Mouse (Mus musculus): ENCODE results near the gene Hmga2. TPM values are rescaled to one million over a fixed set of nuclear protein-coding genes. Genes with fewer than 3 reads are reported as not detected.

Gene Hmga2
- total RNA-seq, 1 experiment = 21.6 TPM

- in situ Hi-C loops (cut with MboI; ENCODE audit: low sequenced_read_pairs in 2 of 2, unreplicated experiment in 2 of 2) = no loop called here
- no peak overlapping the region for H3K27ac ChIP-seq (ENCODE audit: insufficient read depth, low read depth, low read length, poor library complexity, severe bottlenecking)
- no peaks in the 10 kb centered on the region for H3K9me3 ChIP-seq (ENCODE audit: control insufficient read depth, insufficient read depth, low read depth, low read length)
- H3K36me3 ChIP-seq (ENCODE audit: control insufficient read depth, insufficient read depth, low read length, poor library complexity, severe bottlenecking) = no peaks in the 10 kb centered on the region
- no peak overlapping the region for H3K9ac ChIP-seq (ENCODE audit: insufficient read depth, low read depth, low read length, poor library complexity, severe bottlenecking)
- TF ChIP-seq MAFK (IDR thresholded peaks at IDR 0.05; ENCODE audit: insufficient read depth, low read depth, low read length) (no peak), ZC3H11A (IDR thresholded peaks at IDR 0.05; ENCODE audit: borderline replicate concordance, low read depth, low read length) (no peak), ZNF384 (IDR thresholded peaks at IDR 0.05; ENCODE audit: low read depth, low read length) (no peak), HCFC1 (IDR thresholded peaks at IDR 0.05; ENCODE audit: borderline replicate concordance, insufficient read depth, low read length) (no peak), CHD2 (IDR thresholded peaks at IDR 0.05; ENCODE audit: low read depth, low read length) (no peak)
- peaks cover 0 to 6% of the 10 kb centered on the region in 2 experiments; a peak in 1 of 4 replicates for H3K4me1 ChIP-seq (ENCODE audit: control insufficient read depth in 2 of 2, insufficient read depth in 2 of 2, low read length in 2 of 2, poor library complexity in 1 of 2)
- no peak overlapping the region for H3K4me3 ChIP-seq (ENCODE audit: insufficient read depth in 1 of 2, low read depth in 1 of 2, low read length in 2 of 2, poor library complexity in 1 of 2, severe bottlenecking in 1 of 2)
- no peak for DNase-seq (ENCODE audit: low read depth, low spot score)
Observed at GRCm38 (mm10) chr10:120433463-120433815, 42.8 kb downstream of the Hmga2 start.

GRCm38 (mm10) chr10:120432731-120433462, 43.4 kb downstream of the Hmga2 start:
- no peak overlapping the region for H3K9ac ChIP-seq (ENCODE audit: insufficient read depth, low read depth, low read length, poor library complexity, severe bottlenecking)
- in situ Hi-C loops (cut with MboI; ENCODE audit: low sequenced_read_pairs in 2 of 2, unreplicated experiment in 2 of 2) = no loop called here
- TF ChIP-seq HCFC1 (IDR thresholded peaks at IDR 0.05; ENCODE audit: borderline replicate concordance, insufficient read depth, low read length) = no peak
- no peak for TF ChIP-seq MAFK (IDR thresholded peaks at IDR 0.05; ENCODE audit: insufficient read depth, low read depth, low read length)
- TF ChIP-seq ZNF384 (IDR thresholded peaks at IDR 0.05; ENCODE audit: low read depth, low read length) = no peak
- TF ChIP-seq CHD2 (IDR thresholded peaks at IDR 0.05; ENCODE audit: low read depth, low read length) = no peak
- TF ChIP-seq ZC3H11A (IDR thresholded peaks at IDR 0.05; ENCODE audit: borderline replicate concordance, low read depth, low read length) = no peak
- H3K4me1 ChIP-seq (ENCODE audit: control insufficient read depth in 2 of 2, insufficient read depth in 2 of 2, low read length in 2 of 2, poor library complexity in 1 of 2) = peaks cover 0 to 6% of the 10 kb centered on the region in 2 experiments; a peak in 1 of 4 replicates
- no peak for DNase-seq (ENCODE audit: low read depth, low spot score)
- no peaks in the 10 kb centered on the region for H3K36me3 ChIP-seq (ENCODE audit: control insufficient read depth, insufficient read depth, low read length, poor library complexity, severe bottlenecking)
- no peak overlapping the region for H3K4me3 ChIP-seq (ENCODE audit: insufficient read depth in 1 of 2, low read depth in 1 of 2, low read length in 2 of 2, poor library complexity in 1 of 2, severe bottlenecking in 1 of 2)
- no peak overlapping the region for H3K27ac ChIP-seq (ENCODE audit: insufficient read depth, low read depth, low read length, poor library complexity, severe bottlenecking)
- no peaks in the 10 kb centered on the region for H3K9me3 ChIP-seq (ENCODE audit: control insufficient read depth, insufficient read depth, low read depth, low read length)

- Histone ChIP-seq H3K4me1 (ENCODE audit: control insufficient read depth in 2 of 2, insufficient read depth in 2 of 2, low read length in 2 of 2, poor library complexity in 1 of 2) (peaks cover 0 to 6% of the 10 kb centered on the region in 2 experiments; a peak in 1 of 4 replicates), H3K27ac (ENCODE audit: insufficient read depth, low read depth, low read length, poor library complexity, severe bottlenecking) (no peak overlapping the region), H3K4me3 (ENCODE audit: insufficient read depth in 1 of 2, low read depth in 1 of 2, low read length in 2 of 2, poor library complexity in 1 of 2, severe bottlenecking in 1 of 2) (no peak overlapping the region), H3K36me3 (ENCODE audit: control insufficient read depth, insufficient read depth, low read length, poor library complexity, severe bottlenecking) (no peaks in the 10 kb centered on the region), H3K9ac (ENCODE audit: insufficient read depth, low read depth, low read length, poor library complexity, severe bottlenecking) (no peak overlapping the region), H3K9me3 (ENCODE audit: control insufficient read depth, insufficient read depth, low read depth, low read length) (no peaks in the 10 kb centered on the region)
- in situ Hi-C loops (cut with MboI; ENCODE audit: low sequenced_read_pairs in 2 of 2, unreplicated experiment in 2 of 2) = no loop called here
- DNase-seq (ENCODE audit: low read depth, low spot score) = no peak
- no peak for TF ChIP-seq HCFC1 (IDR thresholded peaks at IDR 0.05; ENCODE audit: borderline replicate concordance, insufficient read depth, low read length)
- TF ChIP-seq MAFK (IDR thresholded peaks at IDR 0.05; ENCODE audit: insufficient read depth, low read depth, low read length) = no peak
- no peak for TF ChIP-seq CHD2 (IDR thresholded peaks at IDR 0.05; ENCODE audit: low read depth, low read length)
- TF ChIP-seq ZC3H11A (IDR thresholded peaks at IDR 0.05; ENCODE audit: borderline replicate concordance, low read depth, low read length) = no peak
- TF ChIP-seq ZNF384 (IDR thresholded peaks at IDR 0.05; ENCODE audit: low read depth, low read length) = no peak
Observed at GRCm38 (mm10) chr10:120432081-120432480, 44.2 kb downstream of the Hmga2 start.

DNA sequence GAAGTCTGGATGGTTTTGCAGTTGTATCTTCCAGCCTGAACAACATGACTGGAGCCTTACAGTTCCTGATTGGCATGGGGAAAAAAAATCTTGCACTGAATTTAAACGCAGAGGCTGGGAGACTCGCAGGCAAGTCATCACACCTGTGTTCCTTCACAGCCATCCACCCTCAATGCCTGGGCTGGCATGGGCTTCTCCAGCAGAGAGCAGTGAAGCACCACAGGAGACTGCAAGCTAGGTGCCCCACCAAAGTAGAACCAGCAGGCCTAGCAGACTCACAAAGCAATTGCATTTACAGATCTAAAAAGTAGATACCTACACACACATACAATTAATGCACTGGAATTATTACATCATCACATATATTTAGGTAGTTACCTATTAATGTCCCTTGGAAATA, 44.8 kb downstream of the Hmga2 start:
- H3K9ac ChIP-seq (ENCODE audit: insufficient read depth, low read depth, low read length, poor library complexity, severe bottlenecking) = no peak overlapping the region
- H3K9me3 ChIP-seq (ENCODE audit: control insufficient read depth, insufficient read depth, low read depth, low read length) = no peaks in the 10 kb centered on the region
- DNase-seq (ENCODE audit: low read depth, low spot score) = no peak
- TF ChIP-seq MAFK (IDR thresholded peaks at IDR 0.05; ENCODE audit: insufficient read depth, low read depth, low read length) (no peak), ZC3H11A (IDR thresholded peaks at IDR 0.05; ENCODE audit: borderline replicate concordance, low read depth, low read length) (no peak), ZNF384 (IDR thresholded peaks at IDR 0.05; ENCODE audit: low read depth, low read length) (no peak), HCFC1 (IDR thresholded peaks at IDR 0.05; ENCODE audit: borderline replicate concordance, insufficient read depth, low read length) (no peak)
- no peak overlapping the region for H3K27ac ChIP-seq (ENCODE audit: insufficient read depth, low read depth, low read length, poor library complexity, severe bottlenecking)
- no peaks in the 10 kb centered on the region for H3K36me3 ChIP-seq (ENCODE audit: control insufficient read depth, insufficient read depth, low read length, poor library complexity, severe bottlenecking)
- in situ Hi-C loops (cut with MboI; ENCODE audit: low sequenced_read_pairs in 2 of 2, unreplicated experiment in 2 of 2) = no loop called here
- peaks cover 0 to 6% of the 10 kb centered on the region in 2 experiments; a peak in 1 of 4 replicates for H3K4me1 ChIP-seq (ENCODE audit: control insufficient read depth in 2 of 2, insufficient read depth in 2 of 2, low read length in 2 of 2, poor library complexity in 1 of 2)
- H3K4me3 ChIP-seq (ENCODE audit: insufficient read depth in 1 of 2, low read depth in 1 of 2, low read length in 2 of 2, poor library complexity in 1 of 2, severe bottlenecking in 1 of 2) = no peak overlapping the region

Data from ES-E14 (cell line).